Mouse (Mus musculus): ENCODE data around the gene Zpld1. TPM values are rescaled to one million over a fixed set of nuclear protein-coding genes. Genes with fewer than 3 reads are reported as not detected.

Zpld1 gene
- not detected in 2 replicates for polyA plus RNA-seq (2015; fragmentation: Nextera tagmentation; extraction: Ambion mirVana)

DNA sequence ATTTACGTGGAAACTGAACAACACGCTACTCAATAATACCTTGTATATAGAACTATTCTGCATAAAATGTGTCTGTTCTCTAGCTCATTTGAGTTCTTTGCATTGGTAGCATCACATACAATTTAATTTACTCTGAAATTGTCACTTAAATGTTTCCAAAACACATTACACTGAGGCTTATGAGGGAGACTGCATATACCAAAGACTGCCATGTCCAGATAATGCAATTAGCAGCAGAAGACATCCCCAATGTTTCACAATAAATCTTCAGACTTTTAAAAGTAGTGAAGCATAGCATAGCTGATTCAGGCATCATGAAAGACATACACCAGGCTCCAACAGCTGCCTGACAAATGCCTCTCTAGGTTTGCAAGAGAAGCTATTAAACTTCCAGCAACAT is at the start of gene Zpld1:
Zpld1 (minus strand) TSS at position 101 of the 400 bp plus-strand sequence.
- TF ChIP-seq EP300 (IDR thresholded peaks at IDR 0.05; ENCODE audit: low read depth) = no peak
- TF ChIP-seq CTCF (IDR thresholded peaks at IDR 0.05; ENCODE audit: low read depth) = no peak
- WGBS (ENCODE audit: insufficient replicate concordance) = 89% methylated on average over 2 of the region's 2 CpGs
- DNase-seq (no peak), ATAC-seq (no peak)
- Histone ChIP-seq H3K36me3 (replicated peaks; ENCODE audit: insufficient read depth, low read length) (no peaks in the 10 kb centered on the region), H3K27ac (ENCODE audit: low read depth) (no peak within 1 kb of the TSS), H3K4me2 (ENCODE audit: low read depth, low read length) (no peak within 1 kb of the TSS), H3K4me1 (ENCODE audit: insufficient read depth) (no peaks in the 10 kb centered on the region), H3K27me3 (ENCODE audit: insufficient read depth, low read length) (no peaks in the 10 kb centered on the region), H3K4me3 (ENCODE audit: low read depth, low read length) (no peak within 1 kb of the TSS), H3K9ac (replicated peaks) (no peak within 1 kb of the TSS), H3K9me3 (ENCODE audit: low read length) (no peaks in the 10 kb centered on the region)

DNA sequence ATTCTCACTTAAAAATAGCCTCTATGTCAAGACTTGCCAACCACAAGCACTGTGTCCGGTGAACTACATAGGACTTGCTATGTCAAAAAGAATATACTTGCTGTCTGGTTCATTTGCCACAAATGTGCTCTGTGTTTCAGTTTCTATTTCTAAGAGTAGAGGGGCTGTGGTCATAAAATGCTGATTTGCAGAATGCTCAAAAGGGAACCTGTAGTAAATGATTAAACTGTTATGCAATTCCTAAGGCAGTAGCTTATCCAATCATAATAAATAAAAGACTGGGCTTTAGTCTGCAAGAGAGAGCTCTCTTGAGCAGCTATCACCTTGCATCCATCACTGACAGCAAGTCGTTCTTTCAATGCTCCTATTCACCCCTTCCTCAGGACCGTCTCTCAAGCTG is 47.9 kb upstream of the Zpld1 start:
- Histone ChIP-seq H3K9me3 (ENCODE audit: low read length) (no peaks in the 10 kb centered on the region), H3K36me3 (replicated peaks; ENCODE audit: insufficient read depth, low read length) (no peaks in the 10 kb centered on the region), H3K9ac (replicated peaks) (no peak overlapping the region), H3K27me3 (ENCODE audit: insufficient read depth, low read length) (no peaks in the 10 kb centered on the region), H3K4me3 (ENCODE audit: low read depth, low read length) (no peak overlapping the region), H3K27ac (ENCODE audit: low read depth) (no peak overlapping the region), H3K4me1 (ENCODE audit: insufficient read depth) (no peaks in the 10 kb centered on the region), H3K4me2 (ENCODE audit: low read depth, low read length) (no peak overlapping the region)
- ATAC-seq = no peak
- 75% methylated on average over 3 of the region's 3 CpGs for WGBS (ENCODE audit: insufficient replicate concordance)
- TF ChIP-seq EP300 (IDR thresholded peaks at IDR 0.05; ENCODE audit: low read depth) (no peak), CTCF (IDR thresholded peaks at IDR 0.05; ENCODE audit: low read depth) (no peak)
- DNase-seq = no peak

DNA sequence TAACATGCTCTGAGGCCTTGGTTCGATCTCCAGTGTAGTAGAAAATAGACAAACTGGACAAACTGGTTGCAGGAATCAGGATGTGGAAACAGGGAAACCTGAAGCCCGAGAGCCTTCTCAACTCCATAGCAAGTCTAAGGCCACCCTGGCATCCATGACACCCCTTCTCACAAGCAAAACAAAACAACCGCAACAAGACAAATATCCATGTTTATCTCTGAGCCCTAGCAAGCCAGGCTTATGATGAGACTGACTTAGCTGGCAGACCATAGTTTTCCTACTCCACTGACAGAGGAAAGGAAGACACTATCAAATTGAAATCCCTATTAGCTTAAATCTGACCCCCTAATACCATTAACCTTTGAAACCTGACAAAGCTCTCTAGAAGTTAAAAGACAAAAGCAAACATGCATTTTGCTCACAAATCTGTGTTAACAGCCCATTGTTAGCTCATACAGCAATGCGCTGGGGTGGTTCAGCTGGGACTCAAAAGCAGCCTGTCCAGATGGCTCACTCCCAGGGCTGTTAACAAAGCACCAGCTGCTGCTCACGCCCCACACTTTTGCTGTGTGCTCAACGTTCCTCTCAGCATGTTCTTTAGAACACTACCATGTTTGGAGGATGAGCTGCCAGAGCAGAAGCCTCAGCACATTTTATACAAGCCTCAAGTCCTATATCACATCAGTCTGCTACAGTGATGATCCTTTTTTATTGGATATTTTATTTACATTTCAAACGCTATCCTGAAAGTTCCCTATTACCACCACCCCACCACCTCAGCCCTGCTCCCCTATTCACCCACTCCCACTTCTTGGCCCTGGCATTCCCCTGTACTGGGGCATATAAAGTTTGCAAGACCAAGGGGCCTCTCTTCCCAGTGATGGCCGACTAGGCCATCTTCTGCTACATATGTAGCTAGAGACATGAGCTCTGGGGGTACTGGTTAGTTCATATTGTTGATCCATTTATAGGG is 24.0 kb upstream of the Zpld1 start:
- no peaks in the 10 kb centered on the region for H3K4me1 ChIP-seq (ENCODE audit: insufficient read depth)
- H3K9me3 ChIP-seq (ENCODE audit: low read length) = no peaks in the 10 kb centered on the region
- no peak overlapping the region for H3K9ac ChIP-seq (replicated peaks)
- TF ChIP-seq CTCF (IDR thresholded peaks at IDR 0.05; ENCODE audit: low read depth) (no peak), EP300 (IDR thresholded peaks at IDR 0.05; ENCODE audit: low read depth) (no peak)
- no peak for DNase-seq
- no peaks in the 10 kb centered on the region for H3K36me3 ChIP-seq (replicated peaks; ENCODE audit: insufficient read depth, low read length)
- no peak overlapping the region for H3K4me3 ChIP-seq (ENCODE audit: low read depth, low read length)
- H3K27me3 ChIP-seq (ENCODE audit: insufficient read depth, low read length) = no peaks in the 10 kb centered on the region
- no peak for ATAC-seq
- 51% methylated on average over 8 of the region's 8 CpGs for WGBS (ENCODE audit: insufficient replicate concordance)
- H3K4me2 ChIP-seq (ENCODE audit: low read depth, low read length) = no peak overlapping the region
- no peak overlapping the region for H3K27ac ChIP-seq (ENCODE audit: low read depth)

DNA sequence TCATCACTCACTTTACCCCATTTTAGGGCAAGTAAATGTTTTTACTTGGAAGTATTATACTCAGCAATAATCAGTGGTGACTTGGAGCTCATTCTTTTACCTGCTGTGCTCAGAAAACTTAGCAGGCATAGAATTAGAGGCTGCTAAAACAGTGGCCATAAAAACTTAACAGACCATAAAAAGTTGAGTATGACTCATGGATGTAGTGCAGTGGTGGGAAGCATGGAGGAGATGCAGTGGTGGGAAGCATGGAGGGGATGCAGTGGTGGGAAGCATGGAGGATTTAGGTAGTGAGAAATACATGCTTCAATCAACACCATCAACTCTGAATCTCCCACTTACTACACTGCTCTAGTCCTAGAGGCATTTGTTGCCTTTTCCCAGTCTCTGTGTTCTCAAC is 19.2 kb upstream of the Zpld1 start:
- no peak for DNase-seq
- Histone ChIP-seq H3K27ac (ENCODE audit: low read depth) (no peak overlapping the region), H3K9ac (replicated peaks) (no peak overlapping the region), H3K9me3 (ENCODE audit: low read length) (no peaks in the 10 kb centered on the region), H3K4me3 (ENCODE audit: low read depth, low read length) (no peak overlapping the region), H3K27me3 (ENCODE audit: insufficient read depth, low read length) (no peaks in the 10 kb centered on the region), H3K36me3 (replicated peaks; ENCODE audit: insufficient read depth, low read length) (no peaks in the 10 kb centered on the region), H3K4me1 (ENCODE audit: insufficient read depth) (no peaks in the 10 kb centered on the region), H3K4me2 (ENCODE audit: low read depth, low read length) (no peak overlapping the region)
- TF ChIP-seq CTCF (IDR thresholded peaks at IDR 0.05; ENCODE audit: low read depth) (no peak), EP300 (IDR thresholded peaks at IDR 0.05; ENCODE audit: low read depth) (no peak)
- no peak for ATAC-seq

DNA sequence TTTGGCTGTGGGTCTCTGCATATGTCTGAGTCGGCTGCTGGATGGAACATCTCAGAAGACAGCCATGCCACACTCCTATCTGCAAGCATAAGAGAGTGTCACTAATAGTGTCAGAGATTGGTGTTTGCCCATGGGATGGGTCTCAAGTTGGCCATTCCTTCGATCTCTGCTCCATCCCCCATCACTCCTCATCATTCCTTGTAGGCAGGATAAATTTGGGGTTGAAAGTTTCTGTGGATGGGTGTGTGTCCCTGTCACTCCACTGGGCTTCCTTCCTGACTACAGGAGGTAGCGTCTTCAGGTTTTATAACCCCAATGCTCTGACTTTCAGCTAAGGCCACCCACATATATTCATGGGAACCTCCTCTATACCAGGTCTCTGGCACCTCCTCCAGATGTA is 14.3 kb upstream of the Zpld1 start:
- Histone ChIP-seq H3K27me3 (ENCODE audit: insufficient read depth, low read length) (no peaks in the 10 kb centered on the region), H3K4me3 (ENCODE audit: low read depth, low read length) (no peak overlapping the region), H3K9me3 (ENCODE audit: low read length) (no peaks in the 10 kb centered on the region), H3K9ac (replicated peaks) (no peak overlapping the region), H3K4me1 (ENCODE audit: insufficient read depth) (no peaks in the 10 kb centered on the region), H3K27ac (ENCODE audit: low read depth) (no peak overlapping the region), H3K4me2 (ENCODE audit: low read depth, low read length) (no peak overlapping the region), H3K36me3 (replicated peaks; ENCODE audit: insufficient read depth, low read length) (no peaks in the 10 kb centered on the region)
- no peak for DNase-seq
- TF ChIP-seq EP300 (IDR thresholded peaks at IDR 0.05; ENCODE audit: low read depth) (no peak), CTCF (IDR thresholded peaks at IDR 0.05; ENCODE audit: low read depth) (no peak)
- 70% methylated on average over 3 of the region's 3 CpGs for WGBS (ENCODE audit: insufficient replicate concordance)
- no peak for ATAC-seq

DNA sequence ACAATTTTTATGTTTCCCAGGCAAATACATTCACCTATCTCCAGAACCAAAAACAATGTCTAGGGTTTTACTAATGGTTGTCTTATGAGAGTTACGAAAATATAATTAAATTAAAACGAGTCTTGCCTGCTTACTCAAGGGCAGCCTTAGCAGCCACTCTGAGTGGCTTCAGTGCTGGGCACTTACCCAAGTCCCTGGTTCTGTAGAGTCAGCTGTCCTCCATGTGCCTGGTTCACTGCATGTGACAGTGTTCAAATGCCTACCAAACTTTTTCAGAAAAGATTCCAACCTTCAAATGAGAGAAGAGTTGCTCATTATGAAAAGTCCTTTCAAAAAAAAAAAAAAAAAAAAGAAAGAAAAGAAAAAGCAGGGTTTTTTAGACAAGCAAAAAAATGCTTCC is 15.1 kb downstream of the Zpld1 start:
- 59% methylated on average over 2 of the region's 2 CpGs for WGBS (ENCODE audit: insufficient replicate concordance)
- Histone ChIP-seq H3K9ac (replicated peaks) (no peak overlapping the region), H3K4me1 (ENCODE audit: insufficient read depth) (no peaks in the 10 kb centered on the region), H3K9me3 (ENCODE audit: low read length) (no peaks in the 10 kb centered on the region), H3K4me2 (ENCODE audit: low read depth, low read length) (no peak overlapping the region), H3K27me3 (ENCODE audit: insufficient read depth, low read length) (no peaks in the 10 kb centered on the region), H3K4me3 (ENCODE audit: low read depth, low read length) (no peak overlapping the region), H3K36me3 (replicated peaks; ENCODE audit: insufficient read depth, low read length) (no peaks in the 10 kb centered on the region), H3K27ac (ENCODE audit: low read depth) (no peak overlapping the region)
- DNase-seq (no peak), ATAC-seq (no peak)
- TF ChIP-seq CTCF (IDR thresholded peaks at IDR 0.05; ENCODE audit: low read depth) (no peak), EP300 (IDR thresholded peaks at IDR 0.05; ENCODE audit: low read depth) (no peak)

Data from liver, postnatal 0 days (tissue).